Mouse (Mus musculus) thymus, adult 2 months (tissue): Measurements from ENCODE around the gene Mylip.

Experiments used
- CTCF ChIP-seq: fragments of 200-500 bp; IDR thresholded peaks from 2 replicates; pipeline ENCODE4 v1.5.1; 2012; ENCODE audit warnings: mild to moderate bottlenecking, control low read depth, low read length, moderate library complexity, borderline replicate concordance; ENCODE audit not compliant: control insufficient read depth, poor library complexity, insufficient read depth; ENCODE audit errors: extremely low read depth
- POLR2A ChIP-seq: fragments of 200-500 bp; IDR thresholded peaks from 2 replicates; pipeline ENCODE4 v1.6.1; 2012; ENCODE audit warnings: mild to moderate bottlenecking, low read length, control low read depth, moderate library complexity; ENCODE audit not compliant: control insufficient read depth, poor library complexity, insufficient read depth; ENCODE audit errors: extremely low read depth

- TF ChIP-seq POLR2A = no peak
- no peak for TF ChIP-seq CTCF
Observed at GRCm38 (mm10) chr13:45422709-45423108, 33.2 kb downstream of the Mylip start.
